Mouse (Mus musculus): ENCODE measurements around the gene Srprb. TPM values are rescaled to one million over a fixed set of nuclear protein-coding genes. Genes with fewer than 3 reads are reported as not detected.

Srprb gene
- polyA plus RNA-seq (2012; ENCODE audit: insufficient read depth, insufficient read length, missing spikeins) = 14.3 and 18.3 TPM in 2 replicates

DNA sequence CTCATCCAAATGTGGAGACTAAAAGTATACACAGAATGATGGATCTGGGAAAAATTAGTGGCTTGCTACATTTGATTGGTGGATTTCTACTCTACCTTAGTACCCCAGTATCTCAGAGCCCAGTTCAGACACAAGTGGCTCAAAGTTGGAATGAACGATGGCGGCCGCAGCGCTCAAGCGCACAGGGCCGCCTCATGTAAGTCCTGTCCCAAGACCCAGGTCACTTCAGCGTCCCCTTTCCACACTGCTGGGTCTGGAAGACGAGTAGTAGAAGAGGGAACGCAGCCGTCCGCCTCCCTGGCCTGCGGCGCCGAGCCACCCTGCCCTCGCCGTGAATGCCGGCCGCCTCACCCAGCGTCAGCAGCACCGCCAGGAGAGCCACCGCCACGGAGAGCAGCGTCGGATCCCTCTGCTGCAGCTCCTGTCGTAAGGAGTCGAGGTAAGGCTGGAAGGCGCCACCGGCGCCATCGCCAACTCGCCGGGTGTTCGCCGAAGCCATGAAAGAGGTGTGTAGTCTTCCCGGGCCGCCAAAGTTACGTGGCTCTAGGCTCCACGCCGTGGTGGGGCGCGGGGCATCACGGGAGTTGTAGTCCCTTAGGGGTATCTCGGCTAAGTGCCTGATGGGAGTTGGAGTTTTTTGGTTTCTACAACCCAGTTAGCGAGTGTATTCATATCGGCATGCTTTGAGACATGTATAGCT lies at the start of gene Srprb:
Gene Srprb (minus strand): TSS at position 577 of the 700 bp plus-strand sequence.
- H3K27ac ChIP-seq (replicated peaks; ENCODE audit: low read depth, low read length) = peak within 1 kb of the TSS; percentile 46; the same call in 1 of the 2 replicates
- peak within 1 kb of the TSS; percentile 85 for H3K4me3 ChIP-seq (ENCODE audit: insufficient read depth, low read depth, low read length)
- no peaks in the 10 kb centered on the region for H3K4me1 ChIP-seq (ENCODE audit: control insufficient read depth, insufficient read depth, insufficient read length, low read length)

DNA sequence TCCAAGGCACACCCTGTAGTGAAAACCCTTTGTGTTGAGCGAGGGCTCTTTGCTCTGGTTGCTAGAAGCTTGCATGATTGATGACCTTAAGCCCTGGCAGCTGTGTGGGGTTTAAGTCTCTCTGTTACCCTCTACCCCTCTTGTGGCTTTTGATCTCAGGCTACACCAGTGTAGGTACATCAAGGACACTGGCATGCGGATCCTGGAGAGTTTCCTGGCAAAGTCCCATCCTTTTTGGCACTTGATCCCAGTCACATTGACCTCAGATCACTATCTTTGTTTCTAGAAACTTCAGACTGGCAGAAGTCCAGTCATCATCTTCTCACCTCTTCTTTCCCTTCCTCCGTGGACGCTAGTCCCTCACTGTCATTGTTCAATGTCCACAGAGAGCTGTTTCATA lies 46.7 kb upstream of the Srprb start:
- Histone ChIP-seq H3K27ac (replicated peaks; ENCODE audit: low read depth, low read length) (no peak overlapping the region), H3K4me1 (ENCODE audit: control insufficient read depth, insufficient read depth, insufficient read length, low read length) (no peaks in the 10 kb centered on the region)

DNA sequence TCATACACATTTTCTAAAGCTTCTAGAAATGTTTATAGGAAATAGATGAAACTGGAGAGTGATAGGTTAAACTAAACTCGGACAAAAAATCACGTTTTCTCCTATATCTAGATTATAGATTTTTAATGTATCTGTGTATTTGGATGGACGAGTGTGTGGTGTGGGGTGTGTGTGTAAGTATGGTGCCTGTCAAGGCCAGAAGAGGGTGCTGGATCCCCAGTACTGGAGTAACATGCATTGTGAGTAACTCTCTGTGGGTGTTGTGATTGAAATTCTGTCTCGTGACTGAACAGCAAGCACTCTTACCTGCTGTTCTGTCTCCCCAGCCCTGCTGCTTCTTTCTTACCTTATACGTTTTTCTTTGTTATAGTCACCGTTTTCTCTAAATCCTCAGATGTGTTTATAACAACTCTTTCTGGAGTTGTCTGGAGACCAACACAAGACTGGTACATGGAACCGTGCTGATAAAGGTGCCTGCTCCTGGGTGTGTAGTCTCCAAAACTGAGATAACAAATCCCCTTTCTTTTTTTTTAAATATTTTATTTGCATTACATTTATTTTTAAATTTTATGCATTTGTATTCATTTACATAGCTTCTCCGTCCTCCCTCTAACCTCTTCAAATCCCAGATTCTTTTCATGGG lies 44.7 kb upstream of the Srprb start:
- Histone ChIP-seq H3K27ac (replicated peaks; ENCODE audit: low read depth, low read length) (no peak overlapping the region), H3K4me3 (ENCODE audit: insufficient read depth, low read depth, low read length) (no peak overlapping the region), H3K4me1 (ENCODE audit: control insufficient read depth, insufficient read depth, insufficient read length, low read length) (no peaks in the 10 kb centered on the region)

More for the DNA sequence above, 46.7 kb upstream of the Srprb start:
- H3K4me3 ChIP-seq (ENCODE audit: insufficient read depth, low read depth, low read length) = no peak overlapping the region

DNA sequence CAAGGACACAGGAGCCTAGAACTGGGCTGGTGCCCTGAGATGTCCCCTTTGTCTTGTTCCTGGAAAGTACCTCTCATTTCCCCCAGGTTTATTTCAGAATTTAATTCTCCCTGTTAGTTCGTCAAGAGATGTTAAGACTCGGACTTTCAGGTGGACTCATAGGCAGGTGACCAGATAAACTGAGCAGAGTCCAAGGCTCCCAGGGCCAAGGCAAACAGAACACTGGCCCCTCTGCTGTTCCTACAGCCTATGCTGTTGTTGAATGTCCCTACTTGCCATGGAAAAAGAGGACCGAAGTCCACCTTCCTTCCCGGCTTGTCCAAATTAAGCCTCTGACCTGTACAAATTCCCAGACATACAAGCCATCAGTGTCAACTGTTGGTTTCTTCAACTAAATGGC lies 41.7 kb upstream of the Srprb start:
- Histone ChIP-seq H3K4me3 (ENCODE audit: insufficient read depth, low read depth, low read length) (no peak overlapping the region), H3K27ac (replicated peaks; ENCODE audit: low read depth, low read length) (no peak overlapping the region)

DNA sequence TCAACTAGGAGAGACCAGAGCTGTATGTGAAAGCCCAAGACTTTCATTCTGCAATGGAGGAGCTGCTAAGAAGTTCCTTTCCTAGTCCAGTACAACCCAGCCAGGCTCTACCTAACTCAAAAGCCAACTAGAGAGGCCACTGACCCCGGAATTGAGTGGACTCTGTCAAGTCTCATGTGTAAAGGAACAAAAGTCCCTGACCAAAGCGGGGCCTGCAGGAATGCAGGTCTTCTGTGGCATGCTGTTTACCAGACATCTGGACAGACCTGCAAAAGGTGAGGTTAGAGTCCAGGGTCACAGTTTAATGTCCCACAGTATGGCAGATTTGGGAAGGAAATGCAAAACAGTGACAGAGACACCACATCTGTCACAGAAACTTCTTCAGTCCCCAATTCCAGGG lies 39.3 kb upstream of the Srprb start:
- H3K4me1 ChIP-seq (ENCODE audit: control insufficient read depth, insufficient read depth, insufficient read length, low read length) = no peaks in the 10 kb centered on the region
- H3K27ac ChIP-seq (replicated peaks; ENCODE audit: low read depth, low read length) = 0 out of 2 replicates have a peak overlapping the region, but pooled peaks have one; percentile 36
- no peak overlapping the region for H3K4me3 ChIP-seq (ENCODE audit: insufficient read depth, low read depth, low read length)

More for the DNA sequence above, 41.7 kb upstream of the Srprb start:
- no peaks in the 10 kb centered on the region for H3K4me1 ChIP-seq (ENCODE audit: control insufficient read depth, insufficient read depth, insufficient read length, low read length)

DNA sequence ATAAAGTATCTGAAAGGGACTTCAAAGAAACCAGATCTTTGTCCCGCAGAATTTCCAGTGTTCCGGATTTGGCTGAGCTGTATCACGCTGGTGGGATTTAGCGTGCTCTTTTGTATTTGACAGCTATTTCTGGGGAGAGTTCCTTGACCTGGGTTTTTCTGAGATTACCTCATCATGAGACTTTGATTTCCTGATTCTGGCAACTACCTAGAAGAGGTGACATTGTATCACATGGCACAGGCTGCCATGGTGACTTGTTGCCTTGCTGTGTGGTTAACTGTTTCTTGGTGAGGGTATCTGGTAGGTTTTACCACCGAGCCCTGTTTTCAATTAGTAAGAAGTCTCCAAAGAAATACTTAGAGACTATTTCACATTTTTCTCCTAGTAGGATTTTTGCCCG lies 37.5 kb upstream of the Srprb start:
- H3K4me1 ChIP-seq (ENCODE audit: control insufficient read depth, insufficient read depth, insufficient read length, low read length) = no peaks in the 10 kb centered on the region
- H3K27ac ChIP-seq (replicated peaks; ENCODE audit: low read depth, low read length) = no peak overlapping the region
- H3K4me3 ChIP-seq (ENCODE audit: insufficient read depth, low read depth, low read length) = no peak overlapping the region

DNA sequence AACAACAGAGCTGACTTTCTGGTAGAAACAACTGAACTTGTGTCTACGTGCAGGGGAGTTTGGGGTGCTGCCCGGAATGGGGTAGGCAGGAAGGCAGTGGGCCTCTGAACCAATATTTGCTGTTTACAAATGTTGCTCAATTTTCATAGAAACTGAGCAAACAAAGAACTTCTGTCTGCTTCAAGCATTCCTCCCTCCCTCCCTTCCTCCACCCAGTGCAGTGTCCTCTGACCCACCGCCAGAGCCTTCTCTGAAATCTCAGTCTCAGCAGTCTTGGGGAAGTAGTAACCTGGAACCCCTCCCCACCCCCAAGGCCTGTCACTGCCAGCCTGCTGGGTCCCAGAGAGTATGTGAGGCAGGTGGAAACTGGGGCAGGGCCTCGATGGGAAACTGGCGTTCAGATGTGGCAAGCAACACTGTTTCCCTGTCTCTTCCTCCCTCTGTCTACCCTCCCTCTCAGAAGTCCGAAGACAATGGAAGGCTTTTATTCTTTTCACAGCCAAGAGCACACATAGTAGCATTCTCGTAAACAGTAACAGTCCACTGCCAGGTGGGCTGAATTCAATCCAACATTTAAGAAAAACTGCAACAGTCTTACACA lies 32.7 kb upstream of the Srprb start:
- Histone ChIP-seq H3K4me1 (ENCODE audit: control insufficient read depth, insufficient read depth, insufficient read length, low read length) (no peaks in the 10 kb centered on the region), H3K27ac (replicated peaks; ENCODE audit: low read depth, low read length) (0 out of 2 replicates have a peak overlapping the region, but pooled peaks have one; percentile 17), H3K4me3 (ENCODE audit: insufficient read depth, low read depth, low read length) (no peak overlapping the region)

DNA sequence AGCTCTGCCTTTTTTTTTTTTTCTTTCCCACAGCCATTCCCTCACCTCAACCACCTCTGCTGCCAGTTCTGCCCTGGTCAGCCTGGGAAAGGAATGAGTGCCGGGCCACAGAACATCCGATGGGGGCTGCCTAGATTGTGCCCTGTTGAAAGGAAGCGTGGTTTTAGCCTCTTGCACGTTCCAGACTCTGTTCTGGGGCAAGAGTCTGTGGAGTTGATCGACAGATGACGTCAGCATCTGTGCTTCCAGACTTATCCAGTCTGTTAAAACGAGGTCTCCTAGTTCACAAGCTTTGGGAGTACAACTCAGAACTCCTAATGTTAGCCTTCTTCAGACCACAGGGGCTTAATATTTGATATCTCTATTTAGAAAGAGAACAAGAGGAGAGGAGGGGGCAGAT lies 32.1 kb upstream of the Srprb start:
- H3K27ac ChIP-seq (replicated peaks; ENCODE audit: low read depth, low read length) = no peak overlapping the region
- H3K4me1 ChIP-seq (ENCODE audit: control insufficient read depth, insufficient read depth, insufficient read length, low read length) = no peaks in the 10 kb centered on the region
- no peak overlapping the region for H3K4me3 ChIP-seq (ENCODE audit: insufficient read depth, low read depth, low read length)

DNA sequence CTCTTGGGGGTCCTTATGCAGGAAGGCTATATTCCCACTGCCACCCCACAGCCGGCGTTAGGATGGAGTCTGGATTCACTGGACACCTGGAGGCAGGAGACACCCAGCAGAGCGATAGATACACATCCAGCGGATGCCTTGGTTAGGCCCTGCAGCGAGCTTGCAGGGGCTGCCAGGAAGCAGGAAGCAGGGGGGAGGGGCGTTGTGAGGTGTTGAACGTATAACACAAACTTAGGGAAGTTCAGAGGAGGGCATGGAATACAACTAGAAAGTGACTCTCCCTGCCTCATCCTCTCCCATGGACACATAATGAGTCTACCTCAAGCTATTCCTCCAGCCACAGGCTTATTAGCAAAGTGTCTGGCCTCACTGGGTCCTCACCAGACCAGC lies 31.1 kb upstream of the Srprb start:
- no peaks in the 10 kb centered on the region for H3K4me1 ChIP-seq (ENCODE audit: control insufficient read depth, insufficient read depth, insufficient read length, low read length)
- no peak overlapping the region for H3K4me3 ChIP-seq (ENCODE audit: insufficient read depth, low read depth, low read length)
- H3K27ac ChIP-seq (replicated peaks; ENCODE audit: low read depth, low read length) = no peak overlapping the region

DNA sequence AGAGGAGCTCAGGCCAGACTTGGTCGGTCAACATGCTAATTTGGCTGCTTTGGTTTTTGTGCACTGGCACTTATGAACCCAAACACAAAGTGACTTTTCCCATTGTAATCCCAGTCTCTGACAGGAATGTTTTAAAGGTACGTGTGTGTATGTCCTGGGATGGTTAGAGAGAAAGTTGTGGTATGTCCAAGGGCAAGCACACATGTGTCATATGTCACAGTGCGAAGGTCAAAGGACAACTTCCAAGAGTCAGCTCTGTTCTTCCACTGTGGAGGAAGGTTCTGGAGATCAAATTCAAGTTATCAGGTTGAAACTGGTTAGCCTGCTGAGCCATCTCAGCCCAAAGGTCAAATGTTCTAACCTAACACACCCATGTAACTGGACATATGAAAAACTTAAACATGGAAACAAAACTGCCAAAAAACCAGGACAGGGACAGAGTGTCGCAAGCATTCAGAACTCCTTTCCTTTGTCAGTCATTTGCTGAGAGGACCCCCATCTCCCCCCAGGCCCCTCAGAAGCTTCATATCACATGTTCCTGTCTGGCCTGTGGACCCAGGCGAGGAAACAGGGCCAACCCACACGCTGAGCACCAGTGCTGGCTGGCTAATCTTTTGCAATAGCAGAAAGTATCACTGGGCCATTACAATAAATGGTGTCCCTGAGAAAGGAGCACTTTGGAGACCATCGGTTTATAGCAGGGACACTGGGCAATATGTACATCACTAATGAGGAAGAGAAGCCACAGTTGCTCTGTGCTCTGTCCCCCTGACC lies 30.5 kb upstream of the Srprb start:
- H3K27ac ChIP-seq (replicated peaks; ENCODE audit: low read depth, low read length) = no peak overlapping the region
- no peak overlapping the region for H3K4me3 ChIP-seq (ENCODE audit: insufficient read depth, low read depth, low read length)
- H3K4me1 ChIP-seq (ENCODE audit: control insufficient read depth, insufficient read depth, insufficient read length, low read length) = no peaks in the 10 kb centered on the region

DNA sequence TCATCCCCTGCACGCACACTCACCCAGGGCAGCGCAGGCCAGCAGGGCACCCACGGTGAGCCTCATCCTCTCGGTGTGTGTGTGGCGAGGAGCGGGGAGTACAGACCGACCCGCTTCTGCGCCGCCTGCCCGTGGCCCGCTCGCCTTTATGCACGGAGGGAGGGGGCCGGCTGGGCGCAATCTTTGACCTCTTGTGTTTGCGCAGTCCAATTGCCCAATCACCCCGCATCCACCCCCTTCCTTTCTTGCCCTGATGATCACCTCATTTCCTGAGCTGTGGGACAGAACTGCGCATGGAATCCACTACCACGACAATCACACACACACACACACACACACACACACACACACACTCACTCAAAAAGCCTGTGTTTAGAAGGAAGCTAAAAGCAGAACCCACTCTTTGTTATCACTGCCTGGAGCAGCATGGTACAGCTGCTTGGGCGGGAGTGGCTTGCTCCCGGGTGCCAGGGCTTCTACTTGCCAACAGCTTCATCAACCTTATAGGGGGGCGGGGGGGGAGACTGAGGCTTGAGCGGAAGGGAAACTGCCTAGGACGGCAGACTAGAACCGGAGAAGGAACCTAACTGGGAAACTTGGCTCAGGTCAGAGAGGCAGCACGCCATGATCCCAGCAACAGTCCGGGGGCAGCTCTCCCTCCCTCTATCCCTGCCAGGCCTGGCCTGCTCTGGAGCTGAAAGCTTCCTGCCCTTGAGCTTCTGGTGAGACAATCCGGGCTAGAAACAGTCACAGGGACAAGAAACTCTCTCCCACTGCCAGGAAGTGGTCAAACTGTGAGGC lies 28.4 kb upstream of the Srprb start, which contains the start of the genes Gm20425 and Trf:
Gene Gm20425 (minus strand): TSS at position 157 of the 801 bp plus-strand sequence.
Gene Trf (minus strand): TSS at position 294 of the 801 bp plus-strand sequence.
- Histone ChIP-seq H3K4me3 (ENCODE audit: insufficient read depth, low read depth, low read length) (peak within 1 kb of the TSS; percentile 42), H3K4me1 (ENCODE audit: control insufficient read depth, insufficient read depth, insufficient read length, low read length) (no peaks in the 10 kb centered on the region), H3K27ac (replicated peaks; ENCODE audit: low read depth, low read length) (peak within 1 kb of the TSS; percentile 62)

DNA sequence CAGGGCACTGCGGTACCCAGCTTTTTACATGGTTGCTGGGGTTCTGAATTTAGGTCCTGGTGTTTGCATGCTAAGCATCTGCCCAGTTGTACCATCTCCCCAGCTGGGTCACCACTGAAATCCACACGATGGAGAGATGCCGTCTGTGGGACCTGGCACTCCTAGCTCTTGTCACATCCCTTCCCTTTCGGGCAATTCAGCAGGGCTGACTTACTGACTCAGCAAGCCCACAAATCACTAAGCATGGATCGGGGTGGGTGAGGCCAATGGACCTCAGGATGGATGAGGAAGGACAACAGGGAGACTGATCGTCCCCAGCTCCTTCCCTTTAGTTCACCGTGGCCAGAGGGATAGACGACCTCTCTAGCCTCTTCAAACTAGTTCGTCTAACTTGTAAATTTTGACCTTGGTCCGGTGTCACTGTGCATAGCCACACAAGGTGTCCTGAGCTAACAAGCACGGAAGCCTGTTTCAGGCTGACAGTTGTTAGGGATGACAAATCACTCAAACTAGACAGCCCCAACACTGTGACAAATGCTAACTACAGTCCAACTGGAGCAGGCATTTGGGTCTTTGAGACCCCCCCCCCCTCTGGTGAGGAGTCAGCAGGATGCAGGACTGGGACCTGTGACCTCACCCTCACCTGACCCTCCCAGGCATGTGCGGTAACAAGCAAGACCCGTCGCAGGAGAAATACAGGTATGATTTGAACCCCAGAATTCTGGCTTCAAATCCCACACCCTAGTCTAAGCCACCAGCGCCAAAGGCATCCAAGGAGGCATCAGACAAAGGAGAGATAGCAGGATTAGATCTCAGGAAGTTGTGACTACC lies 27.3 kb upstream of the Srprb start:
- H3K27ac ChIP-seq (replicated peaks; ENCODE audit: low read depth, low read length) = peak overlapping the region; percentile 62
- peak overlapping the region; percentile 42 for H3K4me3 ChIP-seq (ENCODE audit: insufficient read depth, low read depth, low read length)
- H3K4me1 ChIP-seq (ENCODE audit: control insufficient read depth, insufficient read depth, insufficient read length, low read length) = no peaks in the 10 kb centered on the region

DNA sequence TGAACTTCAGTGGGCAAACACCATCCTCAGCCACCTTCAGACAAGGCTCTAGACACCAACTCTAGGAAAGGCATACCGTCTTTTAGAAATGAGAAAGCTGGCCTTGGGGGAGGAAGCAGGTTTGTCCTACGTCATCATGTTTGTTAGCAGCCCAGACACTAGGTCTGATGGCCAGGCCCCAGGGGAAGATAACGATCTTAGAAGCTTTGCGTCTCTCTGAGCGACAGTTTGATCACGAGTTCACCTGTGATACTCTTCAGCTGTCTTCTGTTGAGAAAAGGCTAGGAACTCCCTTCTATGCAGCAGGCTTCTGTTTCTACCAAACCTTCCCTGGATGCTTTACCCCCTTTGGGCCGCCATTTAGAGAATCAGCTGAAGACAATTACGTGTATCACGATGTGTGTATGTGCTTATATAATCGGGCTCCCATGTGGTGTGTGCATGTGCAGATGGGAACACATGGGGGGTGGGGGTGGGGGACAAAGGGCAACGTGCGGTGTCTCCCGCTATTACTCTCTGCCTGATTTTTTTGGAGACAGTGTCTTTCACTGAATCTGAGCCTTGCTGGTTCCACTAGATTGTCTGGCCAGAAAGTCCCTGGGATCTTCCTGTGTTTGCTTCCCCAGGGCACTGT lies 26.6 kb upstream of the Srprb start:
- Histone ChIP-seq H3K27ac (replicated peaks; ENCODE audit: low read depth, low read length) (no peak overlapping the region), H3K4me1 (ENCODE audit: control insufficient read depth, insufficient read depth, insufficient read length, low read length) (no peaks in the 10 kb centered on the region), H3K4me3 (ENCODE audit: insufficient read depth, low read depth, low read length) (no peak overlapping the region; the same call in 1 of the 2 replicates)
